Mouse (Mus musculus): ENCODE measurements around the gene Ints12. TPM values are rescaled to one million over a fixed set of nuclear protein-coding genes. Genes with fewer than 3 reads are reported as not detected.
A peak's percentile ranks its signal among the peaks of the same experiment; 100 is the strongest.

Gene Ints12
- polyA plus RNA-seq, 1 experiment from 2014 or later = 17.6 TPM

- Histone ChIP-seq H3K4me2 (peak overlapping the region; percentile 67), H3K9ac (ENCODE audit: low read depth, low read length) (peak overlapping the region; percentile 99), H3K4me3 (ENCODE audit: low read depth, low read length) (peak overlapping the region; percentile 90), H3K9me3 (ENCODE audit: control insufficient read depth, low read length) (no peaks in the 10 kb centered on the region), H3K27me3 (replicated peaks; ENCODE audit: control insufficient read depth, insufficient read depth, low read length) (no peaks in the 10 kb centered on the region), H3K4me1 (replicated peaks; ENCODE audit: control insufficient read depth, insufficient read depth, low read length) (peaks cover 8% of the 10 kb centered on the region), H3K36me3 (ENCODE audit: control insufficient read depth, insufficient read depth, low read length) (no peaks in the 10 kb centered on the region), H3K27ac (ENCODE audit: low read depth, low read length) (no peak overlapping the region)
- 74% methylated on average over 1 of the region's 1 CpGs for WGBS
- ATAC-seq (replicated peaks; ENCODE audit: low FRiP score) = no peak
- no peak for DNase-seq (ENCODE audit: low spot score)
These were observed 1.3 kb downstream of the Ints12 start for GRCm38 (mm10) chr3:133092936-133093335.

GRCm38 (mm10) chr3:133094305-133094704 lies 2.7 kb downstream of the Ints12 start:
- ATAC-seq (replicated peaks; ENCODE audit: low FRiP score) (no peak), DNase-seq (ENCODE audit: low spot score) (no peak)
- Histone ChIP-seq H3K4me1 (replicated peaks; ENCODE audit: control insufficient read depth, insufficient read depth, low read length) (peaks cover 8% of the 10 kb centered on the region), H3K36me3 (ENCODE audit: control insufficient read depth, insufficient read depth, low read length) (no peaks in the 10 kb centered on the region), H3K4me2 (no peak overlapping the region; the same call in 1 of the 2 replicates), H3K9me3 (ENCODE audit: control insufficient read depth, low read length) (no peaks in the 10 kb centered on the region), H3K4me3 (ENCODE audit: low read depth, low read length) (no peak overlapping the region), H3K27me3 (replicated peaks; ENCODE audit: control insufficient read depth, insufficient read depth, low read length) (no peaks in the 10 kb centered on the region), H3K27ac (ENCODE audit: low read depth, low read length) (no peak overlapping the region), H3K9ac (ENCODE audit: low read depth, low read length) (no peak overlapping the region)
- WGBS = 60% methylated on average over 1 of the region's 1 CpGs

- DNase-seq (ENCODE audit: low spot score) = no peak
- H3K27ac ChIP-seq (ENCODE audit: low read depth, low read length) = no peak overlapping the region; the same call in 1 of the 2 replicates
These were observed 6.3 kb downstream of the Ints12 start for GRCm38 (mm10) chr3:133097936-133098335.

GRCm38 (mm10) chr3:133098336-133098735 lies 6.7 kb downstream of the Ints12 start:
- peaks cover 2% of the 10 kb centered on the region; the same call in 1 of the 2 replicates for H3K36me3 ChIP-seq (ENCODE audit: control insufficient read depth, insufficient read depth, low read length)
- H3K4me2 ChIP-seq = peak overlapping the region; percentile 10
- no peak overlapping the region for H3K4me3 ChIP-seq (ENCODE audit: low read depth, low read length)
- no peaks in the 10 kb centered on the region for H3K27me3 ChIP-seq (replicated peaks; ENCODE audit: control insufficient read depth, insufficient read depth, low read length)
- peaks cover 5% of the 10 kb centered on the region for H3K4me1 ChIP-seq (replicated peaks; ENCODE audit: control insufficient read depth, insufficient read depth, low read length)
- ATAC-seq (replicated peaks; ENCODE audit: low FRiP score) = peak; percentile 81
- no peak for DNase-seq (ENCODE audit: low spot score)
- H3K9ac ChIP-seq (ENCODE audit: low read depth, low read length) = no peak overlapping the region
- H3K9me3 ChIP-seq (ENCODE audit: control insufficient read depth, low read length) = no peaks in the 10 kb centered on the region
- 69% methylated on average over 4 of the region's 4 CpGs for WGBS
- H3K27ac ChIP-seq (ENCODE audit: low read depth, low read length) = no peak overlapping the region; the same call in 1 of the 2 replicates

More at GRCm38 (mm10) chr3:133097936-133098335, 6.3 kb downstream of the Ints12 start:
- peaks cover 7% of the 10 kb centered on the region for H3K4me1 ChIP-seq (replicated peaks; ENCODE audit: control insufficient read depth, insufficient read depth, low read length)
- H3K9me3 ChIP-seq (ENCODE audit: control insufficient read depth, low read length) = no peaks in the 10 kb centered on the region
- 66% methylated on average over 6 of the region's 6 CpGs for WGBS
- no peaks in the 10 kb centered on the region for H3K27me3 ChIP-seq (replicated peaks; ENCODE audit: control insufficient read depth, insufficient read depth, low read length)
- ATAC-seq (replicated peaks; ENCODE audit: low FRiP score) = peak; percentile 62
- H3K36me3 ChIP-seq (ENCODE audit: control insufficient read depth, insufficient read depth, low read length) = 0 out of 2 replicates have a peak, but pooled peaks cover 2% of the 10 kb centered on the region
- H3K9ac ChIP-seq (ENCODE audit: low read depth, low read length) = no peak overlapping the region
- no peak overlapping the region for H3K4me3 ChIP-seq (ENCODE audit: low read depth, low read length)
- H3K4me2 ChIP-seq = peak overlapping the region; percentile 10

GRCm38 (mm10) chr3:133098909-133099308 lies 7.3 kb downstream of the Ints12 start:
- H3K9ac ChIP-seq (ENCODE audit: low read depth, low read length) = no peak overlapping the region
- H3K27ac ChIP-seq (ENCODE audit: low read depth, low read length) = no peak overlapping the region
- no peak overlapping the region for H3K4me3 ChIP-seq (ENCODE audit: low read depth, low read length)
- DNase-seq (ENCODE audit: low spot score) (no peak), ATAC-seq (replicated peaks; ENCODE audit: low FRiP score) (no peak)
- WGBS = 91% methylated on average over 2 of the region's 2 CpGs
- H3K27me3 ChIP-seq (replicated peaks; ENCODE audit: control insufficient read depth, insufficient read depth, low read length) = no peaks in the 10 kb centered on the region
- no peaks in the 10 kb centered on the region for H3K9me3 ChIP-seq (ENCODE audit: control insufficient read depth, low read length)
- peaks cover 5% of the 10 kb centered on the region for H3K4me1 ChIP-seq (replicated peaks; ENCODE audit: control insufficient read depth, insufficient read depth, low read length)
- H3K36me3 ChIP-seq (ENCODE audit: control insufficient read depth, insufficient read depth, low read length) = peaks cover 6% of the 10 kb centered on the region
- no peak overlapping the region for H3K4me2 ChIP-seq

- 85% methylated on average over 3 of the region's 3 CpGs for WGBS
- Histone ChIP-seq H3K4me1 (replicated peaks; ENCODE audit: control insufficient read depth, insufficient read depth, low read length) (no peaks in the 10 kb centered on the region), H3K36me3 (ENCODE audit: control insufficient read depth, insufficient read depth, low read length) (peaks cover 15% of the 10 kb centered on the region), H3K4me3 (ENCODE audit: low read depth, low read length) (no peak overlapping the region), H3K27me3 (replicated peaks; ENCODE audit: control insufficient read depth, insufficient read depth, low read length) (no peaks in the 10 kb centered on the region), H3K27ac (ENCODE audit: low read depth, low read length) (no peak overlapping the region), H3K9ac (ENCODE audit: low read depth, low read length) (no peak overlapping the region), H3K4me2 (no peak overlapping the region), H3K9me3 (ENCODE audit: control insufficient read depth, low read length) (no peaks in the 10 kb centered on the region)
- DNase-seq (ENCODE audit: low spot score) = no peak
- no peak for ATAC-seq (replicated peaks; ENCODE audit: low FRiP score)
These were observed 12.1 kb downstream of the Ints12 start for GRCm38 (mm10) chr3:133103768-133104167.

- peaks cover 17% of the 10 kb centered on the region for H3K36me3 ChIP-seq (ENCODE audit: control insufficient read depth, insufficient read depth, low read length)
- H3K4me3 ChIP-seq (ENCODE audit: low read depth, low read length) = no peak overlapping the region
- no peak overlapping the region for H3K4me2 ChIP-seq
- no peak for ATAC-seq (replicated peaks; ENCODE audit: low FRiP score)
- H3K27me3 ChIP-seq (replicated peaks; ENCODE audit: control insufficient read depth, insufficient read depth, low read length) = no peaks in the 10 kb centered on the region
- H3K4me1 ChIP-seq (replicated peaks; ENCODE audit: control insufficient read depth, insufficient read depth, low read length) = no peaks in the 10 kb centered on the region
- no peak overlapping the region for H3K27ac ChIP-seq (ENCODE audit: low read depth, low read length)
- H3K9ac ChIP-seq (ENCODE audit: low read depth, low read length) = no peak overlapping the region
- 93% methylated on average over 3 of the region's 3 CpGs for WGBS
- no peaks in the 10 kb centered on the region for H3K9me3 ChIP-seq (ENCODE audit: control insufficient read depth, low read length)
- DNase-seq (ENCODE audit: low spot score) = no peak
These were observed 12.8 kb downstream of the Ints12 start for GRCm38 (mm10) chr3:133104436-133104835.

GRCm38 (mm10) chr3:133108731-133109130 lies 17.1 kb downstream of the Ints12 start:
- ATAC-seq (replicated peaks; ENCODE audit: low FRiP score) = no peak

GRCm38 (mm10) chr3:133109844-133110243 lies 18.2 kb downstream of the Ints12 start:
- 85% methylated on average over 4 of the region's 4 CpGs for WGBS
- ATAC-seq (replicated peaks; ENCODE audit: low FRiP score) = no peak

More at GRCm38 (mm10) chr3:133108731-133109130, 17.1 kb downstream of the Ints12 start:
- peaks cover 13% of the 10 kb centered on the region for H3K36me3 ChIP-seq (ENCODE audit: control insufficient read depth, insufficient read depth, low read length)
- WGBS = 92% methylated on average over 4 of the region's 4 CpGs
- no peak for DNase-seq (ENCODE audit: low spot score)
- no peak overlapping the region for H3K4me2 ChIP-seq
- H3K9ac ChIP-seq (ENCODE audit: low read depth, low read length) = no peak overlapping the region
- no peaks in the 10 kb centered on the region for H3K9me3 ChIP-seq (ENCODE audit: control insufficient read depth, low read length)
- no peaks in the 10 kb centered on the region for H3K4me1 ChIP-seq (replicated peaks; ENCODE audit: control insufficient read depth, insufficient read depth, low read length)
- no peak overlapping the region for H3K4me3 ChIP-seq (ENCODE audit: low read depth, low read length)
- H3K27me3 ChIP-seq (replicated peaks; ENCODE audit: control insufficient read depth, insufficient read depth, low read length) = no peaks in the 10 kb centered on the region
- no peak overlapping the region for H3K27ac ChIP-seq (ENCODE audit: low read depth, low read length)

More at GRCm38 (mm10) chr3:133109844-133110243, 18.2 kb downstream of the Ints12 start:
- Histone ChIP-seq H3K4me1 (replicated peaks; ENCODE audit: control insufficient read depth, insufficient read depth, low read length) (no peaks in the 10 kb centered on the region), H3K4me3 (ENCODE audit: low read depth, low read length) (no peak overlapping the region), H3K9me3 (ENCODE audit: control insufficient read depth, low read length) (no peaks in the 10 kb centered on the region), H3K4me2 (no peak overlapping the region), H3K36me3 (ENCODE audit: control insufficient read depth, insufficient read depth, low read length) (peaks cover 10% of the 10 kb centered on the region; the same call in 1 of the 2 replicates), H3K27me3 (replicated peaks; ENCODE audit: control insufficient read depth, insufficient read depth, low read length) (no peaks in the 10 kb centered on the region), H3K9ac (ENCODE audit: low read depth, low read length) (no peak overlapping the region), H3K27ac (ENCODE audit: low read depth, low read length) (no peak overlapping the region)
- DNase-seq (ENCODE audit: low spot score) = no peak
